Mouse (Mus musculus) stomach, postnatal 0 days (tissue): ENCODE measurements around the gene Ablim2.

Experiments used
- CTCF ChIP-seq: IDR thresholded peaks from 2 replicates; pipeline ENCODE4 v1.5.1; 2016; ENCODE audit warnings: antibody characterized with exemption, low read depth, mild to moderate bottlenecking, moderate library complexity
- EP300 ChIP-seq: optimal IDR thresholded peaks from 2 replicates; pipeline ENCODE3; 2016; ENCODE audit warnings: antibody characterized with exemption

GRCm38 (mm10) chr5:35873382-35873781, 115.7 kb downstream of the Ablim2 start:
- no peak for TF ChIP-seq EP300
- TF ChIP-seq CTCF, result no peak
